Mouse (Mus musculus) effector memory CD4-positive, alpha-beta T cell, adult 7 months (primary cell): ENCODE data around the gene Gm10139. TPM values are rescaled to one million over a fixed set of nuclear protein-coding genes. Genes with fewer than 3 reads are reported as not detected.

Source experiments
- polyA plus RNA-seq: library from polyadenylated mRNA; unstranded; fragments of 100-300 nt; shearing (Covaris generic); gene quantifications from one replicate; pipeline ENCODE4 v1.2.1, GENCODE M21; 2017

The Gm10139 gene
- polyA plus RNA-seq = not detected

DNA sequence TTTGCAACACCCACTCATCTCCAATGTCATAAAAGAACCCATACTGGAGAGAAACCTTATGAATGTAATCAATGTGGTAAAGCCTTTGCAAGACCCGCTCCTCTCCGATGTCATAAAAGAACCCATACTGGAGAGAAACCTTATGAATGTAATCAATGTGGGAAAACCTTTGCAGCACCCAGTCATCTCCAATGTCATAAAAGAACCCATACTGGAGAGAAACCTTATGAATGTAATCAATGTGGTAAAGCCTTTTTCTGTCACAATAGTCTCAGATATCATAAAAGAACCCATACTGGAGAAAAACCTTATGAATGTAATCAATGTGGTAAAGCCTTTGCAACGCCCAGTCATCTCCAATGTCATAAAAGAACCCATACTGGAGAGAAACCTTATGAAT, at the start of gene Gm10139:
Gene Gm10139, plus strand, starts transcription at position 301 of the 400 bp plus-strand sequence.

Other genes starting within 250 kb of the Gm10139 start
- gene Zfp369, start 233.9 kb upstream of the Gm10139 start, polyA plus RNA-seq = 9.9 TPM